ENCODE assay signal across 8 mouse cellular contexts in the genomic region with DNA sequence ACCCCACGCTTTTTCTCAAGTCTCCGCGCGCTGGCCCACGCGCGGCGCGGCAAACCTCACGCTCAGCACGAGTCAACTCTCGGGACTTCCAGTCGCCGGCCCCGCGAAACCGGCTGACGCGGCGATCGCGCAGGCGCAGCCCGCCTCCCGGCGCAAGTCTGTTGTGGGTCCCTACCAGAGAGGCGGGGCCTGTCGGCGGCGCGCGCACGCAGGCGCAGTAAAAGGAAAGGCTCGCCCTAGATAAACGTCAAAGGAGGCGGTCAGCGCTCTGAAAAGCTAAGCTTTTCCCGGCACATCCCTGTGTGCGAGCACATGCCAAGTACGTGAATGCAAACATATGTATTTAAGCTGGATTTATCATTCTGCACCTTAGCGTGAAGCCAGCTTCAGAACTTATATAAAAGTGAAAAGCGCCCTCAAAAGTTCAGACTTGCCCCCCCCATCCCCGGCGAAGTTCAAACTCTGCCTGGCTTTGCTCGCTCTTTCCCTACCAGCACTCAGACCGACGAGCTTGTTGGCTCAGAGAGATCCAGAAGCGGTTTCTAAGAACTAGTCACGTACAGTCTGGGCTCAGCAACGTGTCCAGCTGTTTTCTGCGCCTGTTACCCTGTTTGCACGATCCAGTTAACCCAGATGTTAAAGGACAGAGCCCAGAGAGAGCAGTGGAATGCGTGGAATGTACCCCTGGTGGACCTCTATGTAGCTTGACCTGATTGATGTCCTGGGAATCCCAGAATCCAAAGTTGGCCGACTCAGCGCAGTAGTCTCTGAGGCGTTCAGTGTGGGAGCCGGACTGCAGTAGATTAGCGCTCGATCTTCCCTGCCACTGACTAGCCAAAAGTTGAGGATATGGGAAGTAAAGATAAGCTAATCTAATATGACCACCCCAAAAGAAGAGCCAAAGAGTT. TPM values are rescaled to one million over a fixed set of nuclear protein-coding genes. Genes with fewer than 3 reads are reported as not detected.
A peak's percentile ranks its signal among the peaks of the same experiment; 100 is the strongest.
DNase-seq lines count a peak whose midpoint lies in the region; ATAC-seq and TF ChIP-seq lines count a peak whose summit lies in the region.

Gene Pelo (minus strand): TSS at position 118 of the 908 bp plus-strand sequence.

- no peak for TF ChIP-seq EP300 in CH12.LX (IDR thresholded peaks at IDR 0.05; ENCODE audit: low read length)
- TF ChIP-seq EP300 in heart, postnatal 0 days (IDR thresholded peaks at IDR 0.05; ENCODE audit: low read depth), result 0 out of 2 replicates have a peak, but pooled peaks have one; percentile 61

- peak within 1 kb of the TSS; percentile 47 for H3K27ac ChIP-seq in CH12.LX (ENCODE audit: insufficient read depth, low read depth)
- H3K27ac ChIP-seq in forebrain, embryonic 12.5 days, result peak within 1 kb of the TSS; percentile 54
- H3K27ac ChIP-seq in heart, postnatal 0 days (ENCODE audit: low read depth), result peak within 1 kb of the TSS; percentile 93
- peak within 1 kb of the TSS; percentile 98 for H3K27ac ChIP-seq in liver, embryonic 16.5 days (ENCODE audit: low read length)
- peak within 1 kb of the TSS; percentile 83 for H3K27ac ChIP-seq in neural tube, embryonic 13.5 days (replicated peaks)
- H3K27ac ChIP-seq in testis, adult 2 months (ENCODE audit: control insufficient read depth, insufficient read depth, low read depth, low read length), result peak within 1 kb of the TSS; percentile 77

- H3K9ac ChIP-seq in CH12.LX (ENCODE audit: insufficient read depth, low read depth), result peak within 1 kb of the TSS; percentile 93
- H3K9ac ChIP-seq in forebrain, embryonic 12.5 days, result peak within 1 kb of the TSS; percentile 85
- H3K9ac ChIP-seq in heart, postnatal 0 days (replicated peaks; ENCODE audit: low read depth, low read length), result peak within 1 kb of the TSS; percentile 73
- peak within 1 kb of the TSS; percentile 92 for H3K9ac ChIP-seq in liver, embryonic 16.5 days (ENCODE audit: low read depth, low read length)
- H3K9ac ChIP-seq in neural tube, embryonic 13.5 days, result peak within 1 kb of the TSS; percentile 84

- no peak for TF ChIP-seq RAD21 in CH12.LX (IDR thresholded peaks at IDR 0.05; ENCODE audit: low read depth, low read length)

- peaks cover 16% of the 10 kb centered on the region for H3K79me2 ChIP-seq in CH12.LX (replicated peaks; ENCODE audit: control insufficient read depth, extremely low read depth, insufficient read depth, poor library complexity, severe bottlenecking)

- peaks cover 5 to 25% of the 10 kb centered on the region in 2 experiments; a peak in 3 of 4 replicates for H3K4me1 ChIP-seq in CH12.LX (ENCODE audit: control insufficient read depth in 1 of 2, insufficient read depth in 2 of 2)
- peaks cover 19% of the 10 kb centered on the region for H3K4me1 ChIP-seq in forebrain, embryonic 12.5 days
- peaks cover 45% of the 10 kb centered on the region for H3K4me1 ChIP-seq in heart, postnatal 0 days (ENCODE audit: control insufficient read depth, insufficient read depth)
- peaks cover 25% of the 10 kb centered on the region for H3K4me1 ChIP-seq in liver, embryonic 16.5 days (ENCODE audit: control insufficient read depth, low read depth, low read length)
- H3K4me1 ChIP-seq in neural tube, embryonic 13.5 days (replicated peaks), result peaks cover 35% of the 10 kb centered on the region
- H3K4me1 ChIP-seq in testis, adult 2 months (ENCODE audit: control insufficient read depth, insufficient read depth, low read length), result peaks cover 15% of the 10 kb centered on the region

- H3K4me3 ChIP-seq in CH12.LX (replicated peaks in 1 of 3; ENCODE audit: low read depth in 2 of 3, low read length in 2 of 3, poor library complexity in 1 of 3), result peak within 1 kb of the TSS; percentile 87 to 99 (median 88)
- H3K4me3 ChIP-seq in forebrain, embryonic 12.5 days (replicated peaks), result peak within 1 kb of the TSS; percentile 72
- H3K4me3 ChIP-seq in heart, postnatal 0 days (ENCODE audit: low read depth, low read length), result peak within 1 kb of the TSS; percentile 67
- H3K4me3 ChIP-seq in liver, embryonic 16.5 days (ENCODE audit: low read depth, low read length), result peak within 1 kb of the TSS; percentile 86
- H3K4me3 ChIP-seq in neural tube, embryonic 13.5 days, result peak within 1 kb of the TSS; percentile 74
- H3K4me3 ChIP-seq in testis, adult 2 months (ENCODE audit: control insufficient read depth, low read depth, low read length), result peak within 1 kb of the TSS; percentile 89

- TF ChIP-seq POLR2A in CH12.LX (IDR thresholded peaks at IDR 0.05; ENCODE audit: low read depth, low read length), result peak; percentile 94
- peak; percentile 72 for TF ChIP-seq POLR2A in testis, adult 2 months (IDR thresholded peaks at IDR 0.05; ENCODE audit: control insufficient read depth, low read depth, low read length)

- 1% methylated on average over 60 of the region's 60 CpGs for WGBS in forebrain, embryonic 12.5 days
- whole genome bisulfite sequencing in heart, postnatal 0 days, result under 1% methylated on average over 60 of the region's 60 CpGs
- WGBS in liver, embryonic 16.5 days (ENCODE audit: insufficient replicate concordance), result under 1% methylated on average over 60 of the region's 60 CpGs
- under 1% methylated on average over 60 of the region's 60 CpGs for WGBS in neural tube, embryonic 13.5 days

- dilution Hi-C loops in CH12.LX (cut with MboI; ENCODE audit: extremely low pct_ligation_motif_present, extremely low pct_unique_long_range_greater_than_20kb, low sequenced_read_pairs), result no loop called here

- TF ChIP-seq CTCF in CH12.LX (conservative IDR thresholded peaks at IDR 0.05 in 1 of 2, IDR thresholded peaks at IDR 0.05 in 1 of 2; ENCODE audit: low read depth in 2 of 2, low read length in 2 of 2), result no peak
- no peak for TF ChIP-seq CTCF in heart, postnatal 0 days (IDR thresholded peaks at IDR 0.05; ENCODE audit: low read depth)
- no peak for TF ChIP-seq CTCF in testis, adult 2 months (IDR thresholded peaks at IDR 0.05; ENCODE audit: control insufficient read depth, insufficient read depth, insufficient replicate concordance, low read depth, low read length)

- peak; percentile 97 for ATAC-seq in forebrain, embryonic 12.5 days (ENCODE audit: low FRiP score)
- peak; percentile 93 for ATAC-seq in heart, postnatal 0 days (ENCODE audit: insufficient read depth, low read depth)
- ATAC-seq in liver, embryonic 16.5 days (ENCODE audit: low read depth), result peak; percentile 91
- peak; percentile 98 for ATAC-seq in neural tube, embryonic 13.5 days (ENCODE audit: low read depth)

- peak within 1 kb of the TSS; percentile 92 for H3K4me2 ChIP-seq in CH12.LX (ENCODE audit: insufficient read depth, low read depth, poor library complexity, severe bottlenecking)
- H3K4me2 ChIP-seq in forebrain, embryonic 12.5 days, result peak within 1 kb of the TSS; percentile 90
- H3K4me2 ChIP-seq in heart, postnatal 0 days (ENCODE audit: low read depth, low read length), result peak within 1 kb of the TSS; percentile 92
- H3K4me2 ChIP-seq in liver, embryonic 16.5 days (ENCODE audit: low read depth, low read length), result peak within 1 kb of the TSS; percentile 98
- H3K4me2 ChIP-seq in neural tube, embryonic 13.5 days, result peak within 1 kb of the TSS; percentile 98

- H3K27me3 ChIP-seq in CH12.LX (replicated peaks), result no peaks in the 10 kb centered on the region
- H3K27me3 ChIP-seq in forebrain, embryonic 12.5 days, result no peaks in the 10 kb centered on the region
- no peaks in the 10 kb centered on the region for H3K27me3 ChIP-seq in heart, postnatal 0 days (ENCODE audit: control insufficient read depth, insufficient read depth, low read length)
- H3K27me3 ChIP-seq in liver, embryonic 16.5 days (ENCODE audit: control insufficient read depth, insufficient read depth, low read depth, low read length), result no peaks in the 10 kb centered on the region
- no peaks in the 10 kb centered on the region for H3K27me3 ChIP-seq in neural tube, embryonic 13.5 days
- H3K27me3 ChIP-seq in testis, adult 2 months (ENCODE audit: control insufficient read depth, insufficient read depth, low read length), result no peaks in the 10 kb centered on the region

- H3K9me3 ChIP-seq in CH12.LX (replicated peaks; ENCODE audit: low read length), result no peaks in the 10 kb centered on the region
- H3K9me3 ChIP-seq in forebrain, embryonic 12.5 days, result peaks cover 4% of the 10 kb centered on the region; the same call in 1 of the 2 replicates
- H3K9me3 ChIP-seq in heart, postnatal 0 days (replicated peaks; ENCODE audit: control insufficient read depth, low read length), result no peaks in the 10 kb centered on the region
- no peaks in the 10 kb centered on the region for H3K9me3 ChIP-seq in liver, embryonic 16.5 days (replicated peaks; ENCODE audit: control insufficient read depth, low read length)
- H3K9me3 ChIP-seq in neural tube, embryonic 13.5 days, result no peaks in the 10 kb centered on the region

- in situ Hi-C loops in CH12.LX (cut with MboI; ENCODE audit: low pct_ligation_motif_present, low pct_unique_long_range_greater_than_20kb, low sequenced_read_pairs), result no loop called here

- peak; percentile 83 for DNase-seq in CH12.LX (ENCODE audit: extremely low read depth)
- DNase-seq in c-Kit-positive CD71-positive TER-119-negative erythroid progenitor cells, embryonic 14.5 days (ENCODE audit: low read depth), result peak; percentile 76
- peak; percentile 95 for DNase-seq in heart, postnatal 0 days (ENCODE audit: low spot score)
- DNase-seq in kidney, postnatal 4 days, result peak; percentile 96 to 98

- peaks cover 10 to 26% of the 10 kb centered on the region in 2 experiments for H3K36me3 ChIP-seq in CH12.LX (replicated peaks in 1 of 2; ENCODE audit: control insufficient read depth in 1 of 2, insufficient read depth in 1 of 2, low read length in 1 of 2)
- peaks cover 19% of the 10 kb centered on the region for H3K36me3 ChIP-seq in forebrain, embryonic 12.5 days (replicated peaks)
- H3K36me3 ChIP-seq in heart, postnatal 0 days (replicated peaks; ENCODE audit: control insufficient read depth, insufficient read depth, low read length), result peaks cover 13% of the 10 kb centered on the region
- H3K36me3 ChIP-seq in liver, embryonic 16.5 days (ENCODE audit: control insufficient read depth, insufficient read depth), result peaks cover 4% of the 10 kb centered on the region; the same call in 1 of the 2 replicates
- peaks cover 23% of the 10 kb centered on the region for H3K36me3 ChIP-seq in neural tube, embryonic 13.5 days
- H3K36me3 ChIP-seq in testis, adult 2 months (ENCODE audit: control insufficient read depth, insufficient read depth, low read length), result no peaks in the 10 kb centered on the region

TF ChIP-seq in CH12.LX, 34 proteins besides CTCF, POLR2A, EP300 and RAD21 (continues in another document):
- TF ChIP-seq HCFC1 (IDR thresholded peaks at IDR 0.05; ENCODE audit: low read depth, low read length), result peak; percentile 59

RNA-seq across cellular contexts. Expression of gene Pelo, which starts in this region (rescaled TPM):
- total RNA-seq in CH12.LX (2012; rRNA removed), result 29.7 and 33.6 TPM in 2 replicates
- 17.5 and 18.9 TPM in 2 replicates for total RNA-seq in CH12.LX (2014; rRNA removed)
- 43.1 and 46.0 TPM in 2 replicates for polyA plus RNA-seq in CH12.LX (2012; ENCODE audit: insufficient read length, low read depth)
- polyA plus RNA-seq in forebrain, embryonic 12.5 days (2016; fragmentation: Nextera tagmentation; extraction: Ambion mirVana), result 3.6 and 4.4 TPM in 2 replicates
- 25.7 and 30.2 TPM in 2 replicates for total RNA-seq in heart, postnatal 0 days (2014; rRNA removed; ENCODE audit: low replicate concordance)
- 7.1 and 7.8 TPM in 2 replicates for polyA plus RNA-seq in heart, postnatal 0 days (2015; fragmentation: Nextera tagmentation; extraction: Ambion mirVana)
- polyA plus RNA-seq in liver, embryonic 16.5 days (2015; fragmentation: Nextera tagmentation; extraction: Ambion mirVana), result 2.2 and 2.6 TPM in 2 replicates
- 4.2 and 4.5 TPM in 2 replicates for polyA plus RNA-seq in neural tube, embryonic 13.5 days (2015; fragmentation: Nextera tagmentation; extraction: Ambion mirVana)
- 14.9 and 18.6 TPM in 2 replicates for polyA plus RNA-seq in testis, adult 2 months (2012; rRNA removed)

Comparison
In these comparisons a context has a peak if more than half of its experiments do, and no peak if none do; other contexts are left out.
1. Peak in every context shown above with its lines: DNase-seq, ATAC-seq, H3K4me3 ChIP-seq and H3K27ac ChIP-seq.
2. H3K27ac ChIP-seq: peak in every context shown above with its lines; median percentile 98 in liver, embryonic 16.5 days; 93 in heart, postnatal 0 days; 83 in neural tube, embryonic 13.5 days; 77 in testis, adult 2 months; 54 in forebrain, embryonic 12.5 days; 47 in CH12.LX.